ENCODE assay signal across 17 mouse cellular contexts in genomic region chr12:108251034-108251792, GRCm38 (mm10). TPM values are rescaled to one million over a fixed set of nuclear protein-coding genes. Genes with fewer than 3 reads are reported as not detected.
"Had no signal": no experiment of that assay in that cellular context is flagged by ENCODE, and none has a peak within 500 bp of the region (broad histone marks: within the 10 kb centered on the region; RNA-seq: fewer than 3 reads in every experiment).

No protein-coding gene starts in this region.

- H3K27ac ChIP-seq: left cerebral cortex, adult 2 months; limb, embryonic 12.5 days; lung, embryonic 15.5 days; macrophage; midbrain, embryonic 12.5 days; neural tube, embryonic 12.5 days had no signal

- H3K36me3 ChIP-seq: kidney, embryonic 15.5 days; limb, embryonic 12.5 days; liver, embryonic 13.5 days; lung, embryonic 15.5 days; midbrain, embryonic 12.5 days; neural tube, embryonic 12.5 days had no signal

- H3K9me3 ChIP-seq: kidney, embryonic 15.5 days; limb, embryonic 12.5 days; liver, embryonic 13.5 days; lung, embryonic 15.5 days; megakaryocyte, embryonic 14.5 days; midbrain, embryonic 12.5 days; neural tube, embryonic 12.5 days had no signal

- H3K9ac ChIP-seq: kidney, embryonic 15.5 days; limb, embryonic 12.5 days; liver, embryonic 13.5 days; liver, postnatal 0 days; lung, embryonic 15.5 days; midbrain, embryonic 12.5 days; neural tube, embryonic 12.5 days had no signal

- H3K4me2 ChIP-seq: kidney, embryonic 15.5 days; limb, embryonic 12.5 days; liver, embryonic 13.5 days; lung, embryonic 15.5 days; midbrain, embryonic 12.5 days; neural tube, embryonic 12.5 days had no signal

- DNase-seq: kidney, adult 11 months; kidney, postnatal 14 days; liver; liver, embryonic 13.5 days; liver, postnatal 0 days; lung, postnatal 14 days; retina, postnatal 1 day; right cerebral cortex, postnatal 4 days; thymus, postnatal 36 days had no signal

- H3K4me3 ChIP-seq: kidney, embryonic 15.5 days; left cerebral cortex, adult 2 months; limb, embryonic 12.5 days; liver, embryonic 13.5 days; lung, embryonic 15.5 days; megakaryocyte, embryonic 14.5 days; midbrain, embryonic 12.5 days; neural tube, embryonic 12.5 days had no signal

- H3K27me3 ChIP-seq: kidney, embryonic 15.5 days; liver, embryonic 13.5 days; lung, embryonic 15.5 days; midbrain, embryonic 12.5 days; neural tube, embryonic 12.5 days had no signal

RNA-seq across cellular contexts. Expression of gene Hhipl1, which starts 54.9 kb away (rescaled TPM):
- polyA plus RNA-seq: liver, embryonic 13.5 days; macrophage had no signal
